Mouse (Mus musculus): ENCODE measurements at regions not wholly inside any gene's neighbourhood (a gene's known extent, or its start where the extent isn't known, plus 50 kb on each side); places are given as distances from the start of the nearest gene placed in this dataset.

DNA sequence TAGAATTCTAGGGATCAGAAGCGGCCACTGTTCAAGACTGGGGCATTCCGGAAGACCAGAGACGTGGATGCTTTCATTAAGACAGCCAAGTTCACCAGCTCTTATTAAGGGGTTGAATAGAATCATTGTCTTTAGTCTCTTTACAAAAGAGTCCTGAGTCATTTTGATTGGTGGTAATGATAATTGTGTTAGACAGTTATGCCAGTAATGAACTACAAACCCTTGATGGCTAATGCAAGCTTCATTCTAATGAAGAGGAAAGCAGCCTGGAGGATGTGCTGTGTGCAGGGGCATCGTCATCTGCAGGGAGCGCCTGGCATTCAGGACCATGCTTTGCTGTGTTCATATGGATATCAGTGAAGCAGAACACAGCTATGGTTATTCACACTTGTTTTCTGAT is 70.3 kb upstream of the Lyplal1 start:
- H3K27ac ChIP-seq (ENCODE audit: poor library complexity, severe bottlenecking), result no peak overlapping the region
- no peaks in the 10 kb centered on the region for H3K9me3 ChIP-seq (replicated peaks)
- WGBS, result 83% methylated on average over 5 of the region's 5 CpGs
- H3K9ac ChIP-seq, result no peak overlapping the region
- H3K4me1 ChIP-seq (replicated peaks), result peaks cover 10% of the 10 kb centered on the region
- no peak overlapping the region for H3K4me3 ChIP-seq
- H3K27me3 ChIP-seq (replicated peaks), result no peaks in the 10 kb centered on the region
- H3K4me2 ChIP-seq, result no peak overlapping the region
- ATAC-seq (ENCODE audit: insufficient number of reproducible peaks, low FRiP score), result no peak
- no peaks in the 10 kb centered on the region for H3K36me3 ChIP-seq

DNA sequence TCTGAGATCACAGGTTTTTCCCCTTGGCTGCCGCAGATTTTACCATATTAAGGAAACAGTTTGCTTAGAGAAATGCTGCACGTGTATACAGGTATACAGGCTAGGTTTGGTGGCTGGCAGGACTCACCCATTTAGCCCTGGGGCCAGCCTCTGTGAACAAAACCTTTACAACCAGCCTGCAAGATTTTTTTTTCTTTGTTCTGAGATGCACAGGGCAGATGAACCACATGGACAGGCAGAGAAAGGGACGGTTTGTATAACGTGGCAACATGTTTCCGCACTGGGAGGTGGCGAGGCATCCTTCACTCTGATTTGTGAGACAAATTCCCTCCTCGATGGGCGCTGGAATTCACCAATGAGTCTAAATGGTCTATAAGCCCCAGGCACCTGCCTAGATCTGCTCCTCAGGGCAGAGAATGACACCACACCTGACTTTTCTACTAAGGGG is 66.1 kb upstream of the Lyplal1 start:
- no peak overlapping the region for H3K4me3 ChIP-seq
- 80% methylated on average over 8 of the region's 8 CpGs for WGBS
- H3K36me3 ChIP-seq, result no peaks in the 10 kb centered on the region
- ATAC-seq (ENCODE audit: insufficient number of reproducible peaks, low FRiP score), result no peak
- no peaks in the 10 kb centered on the region for H3K27me3 ChIP-seq (replicated peaks)
- H3K9me3 ChIP-seq (replicated peaks), result no peaks in the 10 kb centered on the region
- peak overlapping the region; percentile 22 for H3K4me2 ChIP-seq
- H3K4me1 ChIP-seq (replicated peaks), result peaks cover 10% of the 10 kb centered on the region
- H3K9ac ChIP-seq, result 0 out of 2 replicates have a peak overlapping the region, but pooled peaks have one; percentile 9
- H3K27ac ChIP-seq (ENCODE audit: poor library complexity, severe bottlenecking), result no peak overlapping the region

DNA sequence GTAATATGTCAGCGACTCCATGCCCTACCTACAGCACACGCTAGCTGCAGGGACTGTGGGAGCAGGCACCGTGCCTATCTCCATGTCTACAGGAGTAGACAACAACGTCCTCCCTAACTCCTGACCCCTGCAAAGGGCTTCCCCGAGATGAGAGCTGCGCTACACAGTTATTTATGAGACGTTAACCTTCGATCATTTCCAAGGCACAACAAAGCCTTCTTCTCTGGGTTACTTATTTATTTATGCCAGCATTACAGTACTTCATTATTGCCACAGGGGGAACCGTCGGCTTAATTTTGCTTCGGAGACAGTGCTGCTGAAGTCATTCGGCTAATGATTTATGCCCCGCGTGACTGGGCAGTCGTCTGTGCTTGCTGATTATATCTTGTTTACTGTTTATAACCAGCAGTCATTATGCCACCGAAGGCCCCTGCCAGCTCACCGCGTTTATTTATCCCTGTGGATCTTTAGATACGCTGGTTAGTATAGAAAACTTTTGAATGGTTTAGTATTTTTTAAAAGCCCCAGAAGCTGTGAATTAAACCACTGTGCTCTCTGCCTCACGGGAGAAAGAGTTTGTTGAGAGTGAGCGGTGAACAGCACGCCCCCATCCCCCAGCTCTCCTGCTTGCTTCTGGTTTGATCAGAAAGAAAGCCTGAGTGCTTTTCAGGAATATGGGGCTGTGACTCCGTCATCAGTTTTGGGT is 65.5 kb upstream of the Lyplal1 start:
- Histone ChIP-seq H3K27me3 (replicated peaks) (no peaks in the 10 kb centered on the region), H3K4me1 (replicated peaks) (peaks cover 10% of the 10 kb centered on the region), H3K4me2 (peak overlapping the region; percentile 22), H3K4me3 (no peak overlapping the region), H3K36me3 (no peaks in the 10 kb centered on the region), H3K27ac (ENCODE audit: poor library complexity, severe bottlenecking) (no peak overlapping the region), H3K9ac (0 out of 2 replicates have a peak overlapping the region, but pooled peaks have one; percentile 9), H3K9me3 (replicated peaks) (no peaks in the 10 kb centered on the region)
- ATAC-seq (ENCODE audit: insufficient number of reproducible peaks, low FRiP score), result no peak
- 49% methylated on average over 23 of the region's 23 CpGs for WGBS

DNA sequence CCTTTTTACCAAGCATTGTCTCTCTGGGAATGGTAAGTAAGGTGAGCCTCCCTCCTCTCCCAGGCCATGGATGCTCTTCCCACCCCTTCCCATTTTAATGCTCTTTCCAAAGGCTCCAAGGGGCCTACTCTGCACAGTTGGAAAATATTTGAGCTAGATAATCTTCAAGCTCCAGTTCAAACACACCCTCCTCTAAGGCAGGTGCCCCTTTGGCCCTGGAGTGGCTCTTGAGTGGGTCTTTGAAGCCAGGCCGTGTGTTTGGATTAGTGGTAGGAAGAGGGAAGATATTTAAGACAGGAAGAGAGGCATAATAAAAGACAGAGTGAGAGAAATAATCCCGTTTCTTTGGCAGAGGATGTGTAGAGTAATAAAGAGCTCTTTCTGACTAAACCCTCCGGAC is 59.9 kb upstream of the Lyplal1 start:
- no peak overlapping the region for H3K9ac ChIP-seq
- H3K9me3 ChIP-seq (replicated peaks), result 0 out of 2 replicates have a peak, but pooled peaks cover 2% of the 10 kb centered on the region
- WGBS, result 60% methylated on average over 3 of the region's 3 CpGs
- H3K4me2 ChIP-seq, result no peak overlapping the region
- H3K36me3 ChIP-seq, result no peaks in the 10 kb centered on the region
- H3K4me3 ChIP-seq, result no peak overlapping the region
- ATAC-seq (ENCODE audit: insufficient number of reproducible peaks, low FRiP score), result no peak
- H3K4me1 ChIP-seq (replicated peaks), result no peaks in the 10 kb centered on the region
- no peak overlapping the region for H3K27ac ChIP-seq (ENCODE audit: poor library complexity, severe bottlenecking)
- no peaks in the 10 kb centered on the region for H3K27me3 ChIP-seq (replicated peaks)

DNA sequence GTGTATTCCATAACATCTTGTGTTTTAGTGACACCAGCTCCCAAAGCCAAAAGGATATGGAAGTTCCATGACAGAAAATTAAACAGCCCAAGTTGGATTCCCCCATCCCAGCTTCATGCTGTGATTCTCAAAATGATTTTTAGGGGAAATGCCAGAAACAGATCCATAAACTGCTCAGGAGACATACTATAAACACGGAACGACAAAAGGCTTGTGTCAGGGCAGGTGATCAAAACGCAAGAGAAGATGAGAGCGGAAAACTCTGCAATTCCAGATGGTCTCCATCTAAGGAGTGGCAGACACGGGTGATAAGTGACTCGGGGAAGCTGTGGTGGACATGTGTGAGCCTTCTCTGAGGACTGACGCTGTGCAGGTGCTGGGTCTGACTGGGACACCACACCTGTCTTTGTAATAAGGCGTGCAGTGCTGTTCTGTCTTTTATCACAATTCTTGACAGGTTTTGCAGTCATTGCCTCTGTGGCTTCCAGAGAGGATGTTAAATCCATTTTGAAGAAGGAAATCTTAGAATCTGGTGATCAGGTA is 56.4 kb upstream of the Lyplal1 start:
- Histone ChIP-seq H3K36me3 (no peaks in the 10 kb centered on the region), H3K4me2 (no peak overlapping the region), H3K27ac (ENCODE audit: poor library complexity, severe bottlenecking) (no peak overlapping the region), H3K27me3 (replicated peaks) (no peaks in the 10 kb centered on the region), H3K9me3 (replicated peaks) (0 out of 2 replicates have a peak, but pooled peaks cover 2% of the 10 kb centered on the region), H3K4me1 (replicated peaks) (no peaks in the 10 kb centered on the region), H3K9ac (no peak overlapping the region), H3K4me3 (no peak overlapping the region)
- no peak for ATAC-seq (ENCODE audit: insufficient number of reproducible peaks, low FRiP score)
- 42% methylated on average over 8 of the region's 8 CpGs for WGBS

DNA sequence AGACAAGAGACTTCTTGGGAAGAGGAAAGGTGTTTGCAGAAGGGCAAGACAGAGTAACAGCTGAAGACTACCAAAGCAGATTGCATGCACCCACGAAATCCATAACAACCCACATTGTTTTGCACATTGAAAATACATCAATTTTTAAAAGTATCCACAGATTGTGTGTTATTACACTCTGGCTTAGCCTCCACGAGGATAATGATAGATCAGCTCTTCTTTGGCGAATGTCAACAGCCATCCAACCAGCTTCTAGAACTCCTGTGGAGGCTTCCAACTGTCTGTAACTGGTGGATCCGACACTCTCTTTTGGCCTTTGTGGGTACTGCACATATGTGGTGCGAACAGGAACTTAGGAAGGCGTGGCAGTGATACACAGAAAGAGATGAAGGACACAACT is 54.6 kb upstream of the Lyplal1 start:
- Histone ChIP-seq H3K27me3 (replicated peaks) (no peaks in the 10 kb centered on the region), H3K36me3 (no peaks in the 10 kb centered on the region), H3K9ac (no peak overlapping the region), H3K4me3 (no peak overlapping the region), H3K27ac (ENCODE audit: poor library complexity, severe bottlenecking) (no peak overlapping the region), H3K4me2 (no peak overlapping the region), H3K4me1 (replicated peaks) (no peaks in the 10 kb centered on the region), H3K9me3 (replicated peaks) (0 out of 2 replicates have a peak, but pooled peaks cover 2% of the 10 kb centered on the region)
- 85% methylated on average over 6 of the region's 6 CpGs for WGBS
- ATAC-seq (ENCODE audit: insufficient number of reproducible peaks, low FRiP score), result no peak
